ENCODE assay signal across 16 mouse cellular contexts in the genomic region with DNA sequence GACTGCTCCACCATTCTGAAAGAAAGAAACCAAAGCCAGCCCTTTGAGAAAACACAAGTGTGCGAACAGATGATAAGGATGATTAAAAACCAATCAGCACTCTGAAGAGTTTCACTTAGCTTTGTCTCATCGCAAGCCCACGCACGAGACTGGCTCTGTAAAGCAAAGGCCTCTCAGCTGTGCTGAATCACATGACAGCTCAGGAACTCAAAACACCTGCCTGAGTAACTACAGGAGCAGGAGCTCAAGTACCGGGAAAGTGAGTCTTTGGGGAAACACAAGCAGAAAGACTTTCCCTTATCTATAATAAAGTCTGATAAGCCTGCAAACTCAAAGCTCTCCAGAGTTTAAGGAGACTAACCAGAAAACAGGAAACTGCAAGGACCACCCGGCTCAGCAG. TPM values are rescaled to one million over a fixed set of nuclear protein-coding genes. Genes with fewer than 3 reads are reported as not detected.
DNase-seq lines count a peak whose midpoint lies in the region; ATAC-seq and TF ChIP-seq lines count a peak whose summit lies in the region.
"Had no signal": no experiment of that assay in that cellular context is flagged by ENCODE, and none has a peak within 500 bp of the region (broad histone marks: within the 10 kb centered on the region; RNA-seq: fewer than 3 reads in every experiment).

No protein-coding gene starts in this region.

- no peaks in the 10 kb centered on the region; the same call in 1 of the 2 replicates for H3K4me1 ChIP-seq in spleen, adult 2 months (ENCODE audit: control insufficient read depth, insufficient read depth, insufficient read length)
- no peaks in the 10 kb centered on the region for H3K4me1 ChIP-seq in stomach, embryonic 15.5 days
- H3K4me1 ChIP-seq in midbrain, embryonic 14.5 days (ENCODE audit: control insufficient read depth, insufficient read depth, low read length): no peaks in the 10 kb centered on the region
- no peaks in the 10 kb centered on the region for H3K4me1 ChIP-seq in embryonic facial prominence, embryonic 10.5 days
- H3K4me1 ChIP-seq: embryonic facial prominence, embryonic 15.5 days; forebrain, embryonic 12.5 days had no signal

- peak; percentile 80 for ATAC-seq in inflammation-experienced regulatory T-cells, adult 6 months
- ATAC-seq in stomach, embryonic 15.5 days (ENCODE audit: insufficient read depth, low FRiP score, low read depth): peak; percentile 53
- no peak for ATAC-seq in midbrain, embryonic 14.5 days (ENCODE audit: low FRiP score, low TSS enrichment)
- ATAC-seq: Patski had no signal

- no peak overlapping the region for H3K4me3 ChIP-seq in spleen, adult 2 months (ENCODE audit: extremely low read depth, insufficient read depth, insufficient read length)
- H3K4me3 ChIP-seq in stomach, embryonic 15.5 days (replicated peaks): no peak overlapping the region
- H3K4me3 ChIP-seq in midbrain, embryonic 14.5 days (replicated peaks; ENCODE audit: low read depth, low read length): no peak overlapping the region
- H3K4me3 ChIP-seq in embryonic facial prominence, embryonic 10.5 days: no peak overlapping the region
- H3K4me3 ChIP-seq: embryonic facial prominence, embryonic 15.5 days; forebrain, embryonic 12.5 days; liver, embryonic 13.5 days had no signal

- peaks cover 8% of the 10 kb centered on the region for H3K36me3 ChIP-seq in spleen, adult 2 months (ENCODE audit: control insufficient read depth, insufficient read depth, low read length)
- peaks cover 12% of the 10 kb centered on the region for H3K36me3 ChIP-seq in stomach, embryonic 15.5 days
- H3K36me3 ChIP-seq in midbrain, embryonic 14.5 days (ENCODE audit: control insufficient read depth, insufficient read depth, low read length): peaks cover 20% of the 10 kb centered on the region
- H3K36me3 ChIP-seq in embryonic facial prominence, embryonic 10.5 days (replicated peaks): peaks cover 67% of the 10 kb centered on the region

- no peaks in the 10 kb centered on the region for H3K9me3 ChIP-seq in stomach, embryonic 15.5 days
- H3K9me3 ChIP-seq in midbrain, embryonic 14.5 days (ENCODE audit: control insufficient read depth, low read length): peaks cover 3% of the 10 kb centered on the region; the same call in 1 of the 2 replicates
- 0 out of 2 replicates have a peak, but pooled peaks cover 3% of the 10 kb centered on the region for H3K9me3 ChIP-seq in embryonic facial prominence, embryonic 10.5 days
- H3K9me3 ChIP-seq: embryonic facial prominence, embryonic 15.5 days; forebrain, embryonic 12.5 days had no signal

- H3K27me3 ChIP-seq in spleen, adult 2 months (ENCODE audit: control insufficient read depth, insufficient read depth, low read length): no peaks in the 10 kb centered on the region
- no peaks in the 10 kb centered on the region for H3K27me3 ChIP-seq in stomach, embryonic 15.5 days (replicated peaks)
- no peaks in the 10 kb centered on the region for H3K27me3 ChIP-seq in midbrain, embryonic 14.5 days (ENCODE audit: control insufficient read depth, insufficient read depth, low read length)
- H3K27me3 ChIP-seq in embryonic facial prominence, embryonic 10.5 days (replicated peaks; ENCODE audit: low read depth, poor library complexity, severe bottlenecking): no peaks in the 10 kb centered on the region
- H3K27me3 ChIP-seq: CH12.LX; embryonic facial prominence, embryonic 15.5 days; forebrain, embryonic 12.5 days; liver, embryonic 13.5 days; Patski had no signal

- DNase-seq in spleen, adult 2 months (ENCODE audit: low read depth in 1 of 2, low spot score in 2 of 2): no peak
- DNase-seq in spleen, postnatal 36 days (ENCODE audit: low spot score in 2 of 2): no peak
- no peak for DNase-seq in right cerebral cortex, postnatal 4 days
- no peak for DNase-seq in midbrain, embryonic 14.5 days
- no peak for DNase-seq in embryonic facial prominence, embryonic 10.5 days (ENCODE audit: low spot score)
- no peak for DNase-seq in cerebellum, adult 11-12 months
- DNase-seq: cerebellum, postnatal 36 days; liver, embryonic 13.5 days; right cerebral cortex, adult 18-20 months had no signal

- no peak overlapping the region for H3K4me2 ChIP-seq in stomach, embryonic 15.5 days
- no peak overlapping the region for H3K4me2 ChIP-seq in midbrain, embryonic 14.5 days (ENCODE audit: low read length)
- H3K4me2 ChIP-seq: embryonic facial prominence, embryonic 15.5 days; forebrain, embryonic 12.5 days; liver, embryonic 13.5 days had no signal

- peak overlapping the region; percentile 12 for H3K27ac ChIP-seq in spleen, adult 2 months (ENCODE audit: insufficient read depth, low read length)
- H3K27ac ChIP-seq in stomach, embryonic 15.5 days: no peak overlapping the region
- no peak overlapping the region for H3K27ac ChIP-seq in midbrain, embryonic 14.5 days (replicated peaks; ENCODE audit: low read depth, low read length)
- H3K27ac ChIP-seq in embryonic facial prominence, embryonic 10.5 days (replicated peaks): no peak overlapping the region
- H3K27ac ChIP-seq: embryonic facial prominence, embryonic 15.5 days; forebrain, embryonic 12.5 days; kidney, postnatal 0 days; liver, embryonic 13.5 days had no signal

- TF ChIP-seq CTCF in spleen, adult 2 months (IDR thresholded peaks at IDR 0.05; ENCODE audit: extremely low read depth, insufficient read depth, insufficient read length, insufficient replicate concordance): no peak

- 59% methylated on average over 6 of the region's 6 CpGs for WGBS in spleen, adult 2 months
- 42% methylated on average over 6 of the region's 6 CpGs for WGBS in stomach, embryonic 15.5 days
- WGBS in midbrain, embryonic 14.5 days: 88% methylated on average over 6 of the region's 6 CpGs
- WGBS in embryonic facial prominence, embryonic 10.5 days: 86% methylated on average over 6 of the region's 6 CpGs

- TF ChIP-seq POLR2A in spleen, adult 2 months (IDR thresholded peaks at IDR 0.05; ENCODE audit: low read depth, low read length): no peak

- no peak overlapping the region for H3K9ac ChIP-seq in stomach, embryonic 15.5 days
- H3K9ac ChIP-seq in midbrain, embryonic 14.5 days (replicated peaks; ENCODE audit: low read length): no peak overlapping the region
- H3K9ac ChIP-seq: embryonic facial prominence, embryonic 15.5 days; forebrain, embryonic 12.5 days; liver, embryonic 13.5 days had no signal

RNA-seq across cellular contexts. Expression of gene Ift80, which starts 37.0 kb away (rescaled TPM):
- polyA plus RNA-seq in spleen, adult 2 months (2012; rRNA removed): 2.6 and 3.1 TPM in 2 replicates
- 100 to 1,000 TPM in 1 of 3 experiments, 10 to 100 TPM in 2; 24.6 to 128 (median 99.2) TPM for polyA plus RNA-seq in inflammation-experienced regulatory T-cells, adult 6 months (2017; shearing (Covaris generic))
- polyA plus RNA-seq in stomach, embryonic 15.5 days (2015; fragmentation: Nextera tagmentation; extraction: Ambion mirVana): 11.1 and 12.1 TPM in 2 replicates
- 5.6 and 11.2 TPM in 2 replicates for polyA plus RNA-seq in midbrain, embryonic 14.5 days (2014; fragmentation: Nextera tagmentation; extraction: Ambion mirVana)
- 18.1 and 18.3 TPM in 2 replicates for polyA plus RNA-seq in embryonic facial prominence, embryonic 10.5 days (2016; fragmentation: Nextera tagmentation; extraction: Ambion mirVana)

RNA-seq across cellular contexts. Expression of gene Smc4, which starts 37.1 kb away (rescaled TPM):
- polyA plus RNA-seq in spleen, adult 2 months (2012; rRNA removed): 10.8 and 15.6 TPM in 2 replicates
- polyA plus RNA-seq in inflammation-experienced regulatory T-cells, adult 6 months (2017; shearing (Covaris generic)): 100 to 1,000 TPM; 271 to 449 (median 425) TPM
- 158 and 168 TPM in 2 replicates for polyA plus RNA-seq in stomach, embryonic 15.5 days (2015; fragmentation: Nextera tagmentation; extraction: Ambion mirVana)
- 32.9 and 47.8 TPM in 2 replicates for polyA plus RNA-seq in midbrain, embryonic 14.5 days (2014; fragmentation: Nextera tagmentation; extraction: Ambion mirVana)
- polyA plus RNA-seq in embryonic facial prominence, embryonic 10.5 days (2016; fragmentation: Nextera tagmentation; extraction: Ambion mirVana): 166 and 187 TPM in 2 replicates
